Mouse (Mus musculus) gastrocnemius, postnatal 4 days (tissue): ENCODE results near the gene Entpd2. TPM values are rescaled to one million over a fixed set of nuclear protein-coding genes. Genes with fewer than 3 reads are reported as not detected.
"Not testable (repeated sequence)": the region's sequence is repeated elsewhere in the genome, so short reads cannot be mapped to it uniquely, and the experiment has no call there.

Experiments
- DNase-seq, 2 experiments: peaks; one replicate each; pipeline ENCODE4 v3.0.0; 2021 to 2022; ENCODE audit warnings: low spot score in 2 of 2, mixed read lengths in 2 of 2
- total RNA-seq, 2 experiments: library from RNA; stranded (reverse); gene quantifications; 2 replicates each; pipeline ENCODE4 v1.2.3; 2021

Entpd2 gene
- total RNA-seq, 2 experiments from 2014 or later: 35.1 to 42.0 TPM

DNA sequence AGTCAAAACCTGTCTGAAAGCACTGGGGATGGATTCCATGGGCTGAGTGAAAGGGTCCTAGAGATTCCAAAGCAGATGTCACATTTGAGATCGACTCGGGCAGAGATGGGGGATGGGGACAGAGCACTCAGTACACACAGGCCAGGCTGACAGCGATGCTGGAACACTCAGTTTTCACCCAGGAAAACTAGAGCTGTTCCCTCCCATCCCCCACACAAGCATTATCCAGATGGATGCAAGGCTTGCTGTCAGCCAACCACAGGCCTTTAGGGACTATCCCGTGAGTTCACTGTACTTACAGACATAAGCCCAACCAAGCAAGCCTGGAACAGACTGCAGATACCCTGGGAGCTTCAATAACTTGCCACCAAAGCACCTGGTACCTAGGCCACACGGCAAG is 4.4 kb upstream of the Entpd2 start:
- DNase-seq: no peak

DNA sequence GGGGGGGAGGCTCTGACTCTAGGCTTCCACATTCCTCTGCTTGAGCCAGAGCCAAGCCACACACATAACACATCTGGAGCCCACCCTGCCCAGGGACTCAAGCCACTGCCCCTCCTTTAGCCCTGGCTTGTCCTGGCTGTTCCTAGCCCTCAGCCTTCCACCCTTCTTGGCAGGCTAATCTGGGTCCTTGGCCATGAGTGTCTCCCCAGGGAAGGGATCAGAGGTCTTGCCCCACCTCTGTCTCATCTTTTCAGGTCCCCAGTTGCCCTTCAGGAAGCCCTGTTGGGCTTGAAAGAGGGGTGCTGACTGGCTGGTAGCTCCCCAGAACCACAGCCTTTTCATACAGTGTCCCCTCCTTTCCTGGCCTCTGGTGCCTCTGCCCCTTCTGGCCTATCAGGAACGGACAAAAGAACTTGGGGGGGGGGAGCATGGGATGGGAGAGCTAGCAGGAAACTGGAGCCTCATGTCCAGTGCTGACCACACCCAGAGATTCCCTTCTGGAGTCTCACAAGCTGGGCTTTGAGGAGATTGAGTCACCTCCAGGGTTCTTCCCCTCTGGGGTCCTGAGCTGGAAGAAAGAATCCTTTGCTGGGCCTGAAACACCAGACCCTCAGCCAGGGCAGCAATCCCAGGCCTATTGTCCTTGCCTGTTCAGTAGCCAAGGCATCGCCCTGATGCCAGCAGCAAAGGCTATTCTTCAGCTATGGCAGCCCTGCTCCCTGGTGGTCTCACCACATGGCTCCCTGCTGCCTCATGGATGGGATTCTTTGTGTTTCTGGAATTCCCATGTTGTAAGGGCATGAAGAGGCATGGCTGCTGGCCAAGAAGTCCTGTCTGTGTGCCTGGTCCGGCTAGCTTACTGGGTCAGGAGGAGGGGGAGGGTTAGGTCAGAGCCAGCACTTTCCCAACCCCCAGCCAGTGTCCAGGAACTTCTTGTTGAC is 1.1 kb upstream of the Entpd2 start:
- peak in 1 of 2 experiments; percentile 70 for DNase-seq

- DNase-seq: no peak
Observed at GRCm38 (mm10) chr2:25396597-25396983, 916 bp downstream of the Entpd2 start.

- DNase-seq: no peak
Observed at GRCm38 (mm10) chr2:25397010-25397409, 1.3 kb downstream of the Entpd2 start.

GRCm38 (mm10) chr2:25398065-25398464 is 2.4 kb downstream of the Entpd2 start:
- no peak for DNase-seq

DNA sequence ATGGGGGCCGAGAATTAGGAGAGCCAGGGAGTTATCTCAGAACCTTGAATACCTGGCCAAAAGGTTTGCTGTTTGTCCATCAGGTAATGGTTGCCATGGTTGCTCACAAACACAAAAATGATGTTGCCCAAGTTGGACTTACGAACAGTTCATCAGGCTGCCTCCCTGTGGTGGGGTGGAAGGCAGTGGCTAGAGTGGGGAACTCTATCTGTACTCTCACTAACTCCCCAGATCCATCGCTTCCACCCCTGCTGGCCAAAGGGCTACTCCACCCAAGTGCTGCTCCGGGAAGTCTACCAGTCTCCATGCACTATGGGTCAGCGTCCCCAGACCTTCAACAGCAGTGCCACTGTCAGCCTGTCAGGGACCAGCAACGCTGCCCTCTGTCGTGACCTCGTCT is 3.4 kb downstream of the Entpd2 start, which contains the start of gene Npdc1:
TSS of gene Npdc1 (plus strand) at position 301 of the 400 bp plus-strand sequence.
- DNase-seq: no peak

DNA sequence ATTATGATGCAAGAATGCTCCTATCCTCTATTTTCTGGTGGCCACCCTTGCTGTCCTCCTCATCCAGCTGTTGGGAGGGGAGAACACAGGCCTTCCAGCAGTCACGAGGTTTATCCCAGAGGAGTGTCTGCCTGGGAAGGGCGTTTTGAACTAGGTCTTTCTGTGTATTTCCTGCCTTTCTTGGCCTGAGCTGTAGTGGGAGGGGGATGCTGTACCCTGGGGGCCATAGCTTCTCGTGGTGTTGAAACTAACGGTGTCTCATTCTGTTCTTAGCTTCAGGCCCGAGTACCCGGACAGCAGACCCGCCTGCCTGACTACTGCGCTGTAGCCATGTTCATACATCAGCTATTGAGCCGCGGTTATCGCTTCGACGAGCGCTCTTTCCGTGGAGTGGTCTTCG is 4.6 kb downstream of the Entpd2 start:
- peak in 1 of 2 experiments; percentile 60 for DNase-seq

DNA sequence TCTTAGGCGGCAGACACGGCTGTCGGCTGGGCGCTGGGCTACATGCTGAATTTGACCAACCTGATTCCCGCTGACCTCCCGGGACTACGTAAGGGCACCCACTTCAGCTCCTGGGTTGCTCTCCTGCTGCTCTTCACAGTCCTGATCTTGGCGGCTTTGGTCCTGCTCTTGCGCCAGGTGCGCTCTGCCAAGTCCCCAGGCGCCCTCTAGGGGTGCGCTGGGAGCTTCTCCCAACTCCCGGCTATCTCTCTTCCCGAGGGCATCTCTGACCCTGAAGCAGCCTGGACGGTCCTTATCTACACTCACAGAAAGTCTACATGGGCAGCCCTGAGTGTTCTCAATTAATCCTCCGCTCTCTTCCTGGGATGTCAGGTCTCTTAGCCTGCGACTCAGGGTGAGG is 5.1 kb downstream of the Entpd2 start:
- DNase-seq: peak in 1 of 2 experiments; percentile 55

DNA sequence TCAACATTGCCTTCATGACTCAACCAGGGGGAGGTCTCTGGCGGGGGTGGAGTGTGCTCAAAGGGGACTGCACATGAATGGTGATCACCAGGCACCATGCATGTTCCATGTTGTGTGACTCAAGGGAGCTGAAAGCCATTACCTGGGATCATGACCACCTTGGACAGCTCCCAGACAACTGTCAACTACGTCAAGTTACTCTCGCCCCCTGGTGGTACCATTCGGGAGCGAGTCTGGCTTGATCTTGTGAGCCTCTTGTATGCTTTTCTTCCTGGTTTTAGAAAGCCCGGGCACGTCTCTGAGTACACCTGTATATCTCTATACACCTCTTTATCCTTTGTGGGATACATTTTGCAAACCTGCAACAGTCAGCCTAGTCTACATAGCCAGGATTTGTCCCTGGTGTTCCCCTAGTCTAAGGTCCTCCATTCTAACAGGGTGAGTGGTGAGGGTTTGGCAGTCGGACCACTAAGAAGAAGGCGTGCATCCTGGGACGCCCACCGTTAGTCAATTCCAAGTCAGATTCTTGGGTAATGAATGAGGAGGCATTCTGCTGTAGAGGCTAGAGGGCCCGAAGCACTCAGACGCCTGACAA is 6.8 kb downstream of the Entpd2 start:
- peak in 1 of 2 experiments; percentile 71 for DNase-seq

- DNase-seq: peak in 1 of 2 experiments; percentile 63
Observed at GRCm38 (mm10) chr2:25402972-25403601, 7.4 kb downstream of the Entpd2 start.

GRCm38 (mm10) chr2:25403994-25404393 is 8.3 kb downstream of the Entpd2 start:
- no peak for DNase-seq

DNA sequence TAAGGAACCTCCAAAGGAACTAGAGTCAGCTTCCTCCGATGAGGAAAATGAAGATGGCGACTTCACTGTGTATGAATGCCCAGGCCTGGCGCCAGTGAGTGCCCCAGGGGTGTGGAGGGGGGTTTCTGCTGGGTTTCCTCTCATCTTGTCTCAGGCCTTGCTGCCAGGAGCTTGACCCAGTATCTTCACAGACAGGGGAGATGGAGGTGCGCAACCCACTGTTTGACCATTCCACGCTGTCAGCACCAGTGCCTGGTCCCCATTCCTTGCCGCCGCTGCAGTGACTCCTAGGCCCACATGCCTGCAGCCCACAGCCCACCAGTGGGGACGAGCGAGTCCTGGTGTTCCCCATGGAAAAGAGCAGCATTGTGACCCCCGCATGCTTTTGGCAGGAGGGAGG is 13.2 kb downstream of the Entpd2 start:
- no peak for DNase-seq

DNA sequence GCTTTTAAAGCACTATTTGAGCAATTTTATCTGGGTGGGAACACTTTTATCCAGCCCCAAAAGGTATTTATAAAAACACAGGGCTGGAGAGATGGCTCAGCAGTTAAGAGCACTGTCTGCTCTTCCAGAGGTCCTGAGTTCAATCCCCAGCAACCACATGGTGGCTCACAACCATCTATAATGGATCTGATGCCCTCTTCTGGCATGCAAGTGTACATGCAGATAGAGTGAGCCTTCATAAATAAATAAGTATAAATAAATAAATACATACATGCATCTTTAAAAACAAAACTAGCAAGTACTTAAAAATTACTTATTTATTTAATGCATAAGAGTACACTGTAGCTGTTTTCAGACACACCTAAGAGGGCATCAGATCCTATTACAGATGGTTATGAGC is 17.8 kb downstream of the Entpd2 start:
- DNase-seq: not testable (repeated sequence)

- no peak for DNase-seq
Observed at GRCm38 (mm10) chr2:25417426-25417825, 21.8 kb downstream of the Entpd2 start.

DNA sequence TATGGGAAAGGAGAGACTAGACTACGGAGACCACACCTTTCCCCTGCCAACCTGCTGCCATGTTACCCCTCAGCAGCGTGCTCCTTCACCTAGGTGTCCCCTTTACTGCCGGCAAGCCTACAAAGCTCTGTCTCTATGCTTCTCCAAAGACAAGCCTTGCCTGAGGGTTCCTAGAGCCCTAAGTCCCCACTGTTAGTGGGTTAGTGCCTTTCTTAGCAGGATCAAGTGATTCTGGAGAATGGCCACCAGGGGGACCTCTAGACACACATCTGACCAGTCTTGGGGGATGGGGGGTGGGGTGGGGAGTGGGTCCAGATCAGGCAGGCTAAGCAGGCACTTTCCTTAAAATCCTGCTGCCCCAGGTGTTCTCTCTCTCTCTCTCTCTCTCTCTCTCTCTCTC is 26.2 kb downstream of the Entpd2 start:
- DNase-seq: no peak

- DNase-seq: no peak
Observed at GRCm38 (mm10) chr2:25422587-25423410, 27.1 kb downstream of the Entpd2 start, which contains the start of gene Fut7. Gene Fut7 (plus strand): TSS chr2:25423267.

DNA sequence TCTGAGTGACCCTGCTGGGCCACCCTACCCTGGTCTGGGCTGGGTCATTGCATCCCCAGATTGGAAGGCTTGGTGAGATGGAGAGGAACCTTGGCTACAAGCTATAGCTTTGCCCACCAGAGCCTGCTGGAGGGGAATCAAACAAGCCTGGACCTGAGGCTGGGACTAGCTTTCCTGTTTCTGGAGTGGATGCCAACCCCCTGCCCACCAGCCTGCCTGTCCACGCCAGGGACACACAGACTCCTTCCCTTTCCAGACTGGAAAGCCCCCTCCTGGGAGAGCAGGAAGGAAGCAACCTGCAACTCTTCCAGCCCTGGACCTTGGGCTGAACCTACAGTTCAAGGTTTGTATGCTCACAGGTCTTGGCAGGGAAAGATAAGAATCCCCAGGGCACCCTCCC is 28.0 kb downstream of the Entpd2 start:
- DNase-seq: no peak

- DNase-seq: no peak
Observed at GRCm38 (mm10) chr2:25425481-25425880, 29.8 kb downstream of the Entpd2 start.

DNA sequence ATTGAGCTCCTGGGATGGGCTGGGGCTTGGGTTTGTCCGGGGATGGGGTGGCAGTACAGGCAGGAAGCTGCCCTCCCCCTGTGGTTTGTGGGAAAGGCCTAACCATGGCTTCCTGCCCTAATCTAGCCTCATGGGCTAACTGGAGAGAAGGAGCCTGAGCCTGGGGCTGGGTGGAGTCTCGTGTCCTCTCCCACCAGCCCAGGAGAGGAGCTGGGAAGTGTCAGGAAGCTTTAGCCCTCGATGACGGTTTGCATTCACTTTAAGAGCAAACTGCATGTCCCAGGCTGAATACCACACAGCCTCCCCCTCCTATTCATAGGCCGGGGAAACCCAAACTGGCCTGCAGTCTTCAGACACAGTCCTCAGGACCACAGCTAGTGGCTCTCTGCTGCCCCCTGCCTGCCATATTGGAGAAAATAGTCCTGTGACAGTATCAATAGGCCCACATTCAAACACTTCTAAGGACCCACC is 31.1 kb downstream of the Entpd2 start:
- DNase-seq: peak in 1 of 2 experiments; percentile 72

GRCm38 (mm10) chr2:25427256-25427655 is 31.6 kb downstream of the Entpd2 start:
- DNase-seq: no peak
